Mouse (Mus musculus) G1E (cell line): ENCODE data around the gene Zfp846. TPM values are rescaled to one million over a fixed set of nuclear protein-coding genes. Genes with fewer than 3 reads are reported as not detected.

Experiments
- ATAC-seq: 2 replicates; pipeline ENCODE4 v1.8.0; 2016; ENCODE audit warnings: mild to moderate bottlenecking; ENCODE audit not compliant: insufficient number of reproducible peaks, poor library complexity, low FRiP score, severe bottlenecking; ENCODE audit errors: extremely low read depth
- DNase-seq: peaks from one replicate; pipeline ENCODE4 v3.0.0; 2012; ENCODE audit warnings: low spot score
- H3K27me3 ChIP-seq: 2 replicates; pipeline ENCODE4 v1.6.1; 2012; ENCODE audit warnings: mild to moderate bottlenecking, low read length, inconsistent platforms; ENCODE audit not compliant: insufficient read depth
- H3K36me3 ChIP-seq: replicated peaks from 2 replicates; pipeline ENCODE3; 2012; ENCODE audit warnings: mild to moderate bottlenecking, inconsistent platforms
- H3K4me1 ChIP-seq: 2 replicates; pipeline ENCODE4 v1.6.1; 2012; ENCODE audit warnings: low read depth, low read length, inconsistent platforms, mixed read lengths; ENCODE audit not compliant: insufficient read depth
- H3K4me3 ChIP-seq: 2 replicates; pipeline ENCODE4 v1.5.1; 2012; ENCODE audit warnings: low read depth, mild to moderate bottlenecking, inconsistent platforms, low read length, moderate library complexity, mixed read lengths
- H3K9me3 ChIP-seq: replicated peaks from 2 replicates; pipeline ENCODE4 v1.6.1; 2012; ENCODE audit warnings: inconsistent platforms
- CTCF ChIP-seq: IDR thresholded peaks from 2 replicates; pipeline ENCODE4 v1.5.1; 2012; ENCODE audit warnings: low read depth, low read length, inconsistent platforms, mixed read lengths
- GATA1 ChIP-seq: IDR thresholded peaks from 2 replicates; pipeline ENCODE4 v1.6.1; 2012; ENCODE audit warnings: borderline replicate concordance, low read length, inconsistent platforms, mixed read lengths
- GATA2 ChIP-seq: IDR thresholded peaks from 2 replicates; pipeline ENCODE4 v1.6.1; 2012; ENCODE audit warnings: low read depth, low read length, inconsistent platforms, borderline replicate concordance
- POLR2AphosphoS5 ChIP-seq: IDR thresholded peaks from 2 replicates; pipeline ENCODE4 v1.6.1; 2012; ENCODE audit warnings: low read depth, low read length, inconsistent platforms; ENCODE audit not compliant: insufficient replicate concordance
- TAL1 ChIP-seq: conservative IDR thresholded peaks from 2 replicates; pipeline ENCODE4 v1.6.1; 2012; ENCODE audit warnings: low read depth, low read length, inconsistent platforms, mixed read lengths
- polyA plus RNA-seq: library from polyadenylated mRNA; stranded (reverse); fragments of >175 nt; gene quantifications from 2 replicates; pipeline ENCODE4 v1.2.3, GENCODE M21; 2012
- total RNA-seq, 2 experiments: library from RNA; stranded (forward) in 1 of 2; stranded (reverse) in 1 of 2; fragments of 200-1000 nt in 1 of 2; fragments of >200 nt in 1 of 2; fragmentation: Nextera tagmentation in 1 of 2; gene quantifications; 2 replicates each; pipeline ENCODE4 v1.2.3; 2014 to 2017

Gene Zfp846
- total and polyA plus RNA-seq, 3 experiments = 8.8 to 11.3 (median 10.5) TPM

- Histone ChIP-seq H3K36me3 (peaks cover 58% of the 10 kb centered on the region), H3K9me3 (no peaks in the 10 kb centered on the region), H3K4me1 (peaks cover 64% of the 10 kb centered on the region), H3K27me3 (no peaks in the 10 kb centered on the region), H3K4me3 (peak overlapping the region; percentile 92)
- TF ChIP-seq TAL1 (no peak), CTCF (no peak), GATA1 (no peak), GATA2 (no peak), POLR2AphosphoS5 (no peak)
- ATAC-seq (peak; percentile 82), DNase-seq (peak; percentile 91)
Observed at GRCm38 (mm10) chr9:20642896-20643466, 61.9 kb downstream of the Zfp846 start.

DNA sequence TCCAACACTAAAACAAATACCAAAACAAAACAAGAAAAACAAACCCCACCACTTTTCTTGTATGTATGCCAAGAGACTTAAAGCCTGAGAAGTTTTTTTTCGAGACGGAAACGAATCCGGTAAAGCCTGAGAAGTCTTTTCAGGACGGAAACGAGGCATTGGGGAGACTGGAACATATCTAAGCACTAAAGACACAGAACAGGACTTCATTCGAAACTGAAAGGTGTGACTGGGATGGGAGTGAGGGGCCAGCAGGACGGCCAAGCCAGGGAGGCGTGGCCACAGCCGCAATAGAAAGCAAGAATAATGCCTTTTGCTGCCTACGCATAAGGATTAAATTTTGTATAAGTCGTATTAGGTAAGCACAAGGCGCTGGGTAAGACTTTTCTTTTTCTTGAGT, 62.7 kb downstream of the Zfp846 start:
- no peak for TF ChIP-seq GATA2
- TF ChIP-seq CTCF = no peak
- no peak for DNase-seq
- peak overlapping the region; percentile 92 for H3K4me3 ChIP-seq
- no peaks in the 10 kb centered on the region for H3K9me3 ChIP-seq
- H3K4me1 ChIP-seq = peaks cover 60% of the 10 kb centered on the region
- ATAC-seq = no peak
- no peaks in the 10 kb centered on the region for H3K27me3 ChIP-seq
- peaks cover 58% of the 10 kb centered on the region for H3K36me3 ChIP-seq

DNA sequence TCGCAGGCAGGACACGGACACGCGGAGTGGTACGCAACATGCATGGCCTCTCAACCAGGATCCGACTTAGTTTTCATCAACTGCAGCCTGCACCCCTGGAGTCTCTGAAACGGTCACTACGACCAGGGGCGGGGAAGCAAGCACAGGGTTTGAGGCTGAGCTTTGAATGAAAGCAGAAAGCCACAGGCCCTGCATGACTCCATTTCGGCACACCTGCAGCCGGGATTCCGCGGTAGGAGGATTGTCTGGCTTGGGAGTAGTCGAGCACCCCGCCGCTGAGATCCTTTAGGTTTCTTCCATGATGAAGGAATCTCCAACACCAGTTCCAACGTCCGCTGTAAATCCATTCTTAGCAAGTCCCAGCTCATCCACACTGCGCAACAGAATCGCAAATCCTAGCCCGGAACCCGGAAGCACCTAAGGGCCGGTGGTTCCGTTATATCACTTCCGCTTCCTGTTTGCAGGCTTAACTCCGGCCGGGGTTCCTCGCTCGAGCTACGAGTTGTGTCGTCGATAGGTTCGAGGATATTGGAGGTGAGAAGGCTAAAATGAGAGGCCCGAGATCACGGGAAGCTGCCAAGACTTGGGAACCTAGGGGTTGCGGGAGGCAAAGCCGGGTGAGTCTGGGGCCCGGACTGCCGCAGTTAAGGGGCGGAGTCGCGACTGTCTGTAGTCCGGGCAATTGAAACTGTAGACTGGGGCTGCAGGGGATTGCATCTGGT, 63.4 kb downstream of the Zfp846 start, which contains the start of gene Fbxl12:
Fbxl12 (minus strand) TSS at position 408 of the 722 bp plus-strand sequence.
- Histone ChIP-seq H3K36me3 (peaks cover 58% of the 10 kb centered on the region), H3K27me3 (no peaks in the 10 kb centered on the region), H3K4me1 (peaks cover 60% of the 10 kb centered on the region), H3K9me3 (no peaks in the 10 kb centered on the region), H3K4me3 (peak within 1 kb of the TSS; percentile 92)
- ATAC-seq = peak; percentile 46; the same call in 1 of the 2 replicates
- DNase-seq = peak; percentile 75
- TF ChIP-seq POLR2AphosphoS5 = no peak
- TF ChIP-seq TAL1 = no peak
- TF ChIP-seq GATA1 = no peak
- TF ChIP-seq GATA2 = no peak
- TF ChIP-seq CTCF = no peak

DNA sequence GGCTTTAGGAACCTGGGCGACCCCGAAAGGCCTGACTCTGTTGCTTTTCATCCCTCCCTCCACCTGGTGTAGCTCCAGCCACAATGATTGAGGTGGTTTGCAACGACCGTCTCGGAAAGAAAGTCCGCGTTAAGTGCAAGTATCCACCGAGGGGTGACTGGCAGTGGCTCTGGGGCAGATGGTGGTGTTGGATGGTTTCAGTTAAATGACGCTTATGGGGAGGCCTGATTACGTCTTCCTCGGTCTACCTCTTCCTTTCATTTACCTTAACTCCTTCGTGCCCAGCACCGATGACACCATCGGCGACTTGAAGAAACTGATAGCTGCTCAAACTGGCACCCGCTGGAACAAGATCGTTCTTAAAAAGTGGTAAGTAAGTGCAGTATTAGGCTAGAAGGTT, 64.0 kb downstream of the Zfp846 start:
- no peak for ATAC-seq
- TF ChIP-seq GATA1 (no peak), GATA2 (no peak), TAL1 (no peak), CTCF (no peak)
- H3K27me3 ChIP-seq = no peaks in the 10 kb centered on the region
- no peaks in the 10 kb centered on the region for H3K9me3 ChIP-seq
- DNase-seq = peak; percentile 37
- peaks cover 60% of the 10 kb centered on the region for H3K4me1 ChIP-seq
- H3K4me3 ChIP-seq = peak overlapping the region; percentile 92
- peaks cover 58% of the 10 kb centered on the region for H3K36me3 ChIP-seq

DNA sequence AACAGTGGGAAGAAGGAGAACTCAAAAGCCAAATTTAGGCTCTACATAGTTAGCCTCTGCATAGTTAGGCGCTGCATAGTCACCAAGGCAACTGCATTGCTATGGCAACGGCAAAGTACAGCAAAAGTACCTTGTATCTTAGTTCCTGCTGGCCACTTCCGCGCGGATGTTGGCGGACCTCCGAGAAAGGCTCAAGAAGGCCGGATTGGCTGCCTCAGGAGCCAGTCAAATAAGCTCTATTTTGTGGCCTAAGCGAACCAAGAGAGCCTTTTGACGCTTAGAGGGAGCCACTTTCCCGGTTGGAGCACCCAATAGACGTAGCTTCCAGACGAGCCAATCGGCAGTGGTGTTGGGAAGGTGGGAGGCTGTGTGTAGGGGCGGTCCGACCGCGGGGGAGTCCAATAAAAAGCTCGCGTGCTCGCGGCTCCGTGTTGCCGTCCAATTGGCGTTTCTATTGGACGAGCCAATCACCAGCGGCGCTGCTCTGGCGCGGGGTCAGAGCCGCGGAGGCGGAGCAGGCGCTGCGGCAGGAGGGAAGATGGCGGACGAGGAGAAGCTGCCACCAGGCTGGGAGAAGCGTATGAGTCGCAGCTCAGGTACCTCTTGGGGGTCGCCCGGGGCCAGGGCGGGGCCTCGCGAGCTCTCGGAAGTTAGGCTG, 70.6 kb downstream of the Zfp846 start, which contains the start of gene Pin1:
Pin1 (plus strand) TSS at position 494 of the 658 bp plus-strand sequence.
- Histone ChIP-seq H3K36me3 (peaks cover 69% of the 10 kb centered on the region), H3K4me1 (peaks cover 63% of the 10 kb centered on the region), H3K27me3 (no peaks in the 10 kb centered on the region), H3K9me3 (no peaks in the 10 kb centered on the region), H3K4me3 (peak within 1 kb of the TSS; percentile 99)
- DNase-seq (peak; percentile 100), ATAC-seq (peak; percentile 97)
- TF ChIP-seq GATA2 (no peak), CTCF (no peak), GATA1 (no peak), POLR2AphosphoS5 (no peak), TAL1 (no peak)

GRCm38 (mm10) chr9:20652260-20652658, 71.2 kb downstream of the Zfp846 start:
- H3K9me3 ChIP-seq = no peaks in the 10 kb centered on the region
- peaks cover 69% of the 10 kb centered on the region for H3K36me3 ChIP-seq
- no peak for TF ChIP-seq GATA2
- TF ChIP-seq POLR2AphosphoS5 = no peak
- no peak for TF ChIP-seq TAL1
- TF ChIP-seq CTCF = no peak
- TF ChIP-seq GATA1 = no peak
- H3K4me1 ChIP-seq = peaks cover 64% of the 10 kb centered on the region
- ATAC-seq = no peak
- H3K4me3 ChIP-seq = peak overlapping the region; percentile 99
- H3K27me3 ChIP-seq = no peaks in the 10 kb centered on the region
- peak; percentile 33 for DNase-seq
